Comparison of ENCODE assay signal across 10 mouse cellular contexts in genomic region chr14:76011062-76011457, GRCm38 (mm10). TPM values are rescaled to one million over a fixed set of nuclear protein-coding genes. Genes with fewer than 3 reads are reported as not detected.
A peak's percentile ranks its signal among the peaks of the same experiment; 100 is the strongest.
DNase-seq lines count a peak whose midpoint lies in the region; ATAC-seq and TF ChIP-seq lines count a peak whose summit lies in the region.
"Had no signal": no experiment of that assay in that cellular context is flagged by ENCODE, and none has a peak within 500 bp of the region (broad histone marks: within the 10 kb centered on the region; RNA-seq: fewer than 3 reads in every experiment).

No protein-coding gene starts in this region.

- no peaks in the 10 kb centered on the region for H3K27me3 ChIP-seq in heart, embryonic 12.5 days (replicated peaks)
- H3K27me3 ChIP-seq in E14TG2a.4 (ENCODE audit: insufficient read depth, low read length): peaks cover 47% of the 10 kb centered on the region
- no peaks in the 10 kb centered on the region for H3K27me3 ChIP-seq in forebrain, embryonic 15.5 days
- H3K27me3 ChIP-seq in liver, embryonic 16.5 days (ENCODE audit: control insufficient read depth, insufficient read depth, low read depth, low read length): no peaks in the 10 kb centered on the region

- intact Hi-C loops in heart, postnatal 36 days (cut with DNase I): loop anchor here (5.0 to 10.0 kb wide), 3 partner anchors 101 to 464 kb away; partner anchors contain the start of genes Gpalpp1 and Nufip1

- peaks cover 5% of the 10 kb centered on the region; the same call in 1 of the 2 replicates for H3K36me3 ChIP-seq in heart, embryonic 12.5 days
- peaks cover 9% of the 10 kb centered on the region for H3K36me3 ChIP-seq in E14TG2a.4 (ENCODE audit: insufficient read depth, low read length)
- H3K36me3 ChIP-seq in forebrain, embryonic 15.5 days: no peaks in the 10 kb centered on the region
- H3K36me3 ChIP-seq in liver, embryonic 16.5 days (ENCODE audit: control insufficient read depth, insufficient read depth): no peaks in the 10 kb centered on the region

- ATAC-seq in heart, embryonic 12.5 days (ENCODE audit: insufficient number of reproducible peaks, low FRiP score): peak; percentile 19; the same call in 1 of the 2 replicates
- ATAC-seq in forebrain, embryonic 15.5 days (replicated peaks): peak; percentile 49; the same call in 1 of the 2 replicates
- no peak for ATAC-seq in liver, embryonic 16.5 days (ENCODE audit: low read depth)

- 34% methylated on average over 7 of the region's 7 CpGs for WGBS in heart, embryonic 12.5 days
- WGBS in forebrain, embryonic 15.5 days: 26% methylated on average over 7 of the region's 7 CpGs
- 26% methylated on average over 7 of the region's 7 CpGs for WGBS in liver, embryonic 16.5 days (ENCODE audit: insufficient replicate concordance)

- H3K4me2 ChIP-seq in heart, embryonic 12.5 days: peak overlapping the region; percentile 87
- peak overlapping the region; percentile 62 for H3K4me2 ChIP-seq in forebrain, embryonic 15.5 days (replicated peaks)
- H3K4me2 ChIP-seq in liver, embryonic 16.5 days (ENCODE audit: low read depth, low read length): peak overlapping the region; percentile 80

- TF ChIP-seq CTCF in E14TG2a.4 (conservative IDR thresholded peaks at IDR 0.05; ENCODE audit: low read length): no peak

- peaks cover 16% of the 10 kb centered on the region for H3K4me1 ChIP-seq in heart, embryonic 12.5 days (replicated peaks)
- peaks cover 23% of the 10 kb centered on the region for H3K4me1 ChIP-seq in E14TG2a.4 (replicated peaks; ENCODE audit: low read depth, low read length)
- peaks cover 31% of the 10 kb centered on the region for H3K4me1 ChIP-seq in forebrain, embryonic 15.5 days
- peaks cover 15% of the 10 kb centered on the region for H3K4me1 ChIP-seq in liver, embryonic 16.5 days (ENCODE audit: control insufficient read depth, low read depth, low read length)

- no peak for DNase-seq in heart, postnatal 36 days
- no peak for DNase-seq in left cerebral cortex, adult 9 months (ENCODE audit: low spot score in 2 of 2)
- DNase-seq in frontal cortex, postnatal 10 days (ENCODE audit: low spot score in 2 of 2): no peak
- no peak for DNase-seq in frontal cortex, postnatal 36 days (ENCODE audit: low spot score in 2 of 2)

- H3K4me3 ChIP-seq in heart, embryonic 12.5 days: peak overlapping the region; percentile 95
- peak overlapping the region; percentile 89 for H3K4me3 ChIP-seq in E14TG2a.4 (replicated peaks; ENCODE audit: low read length)
- peak overlapping the region; percentile 97 for H3K4me3 ChIP-seq in forebrain, embryonic 15.5 days
- peak overlapping the region; percentile 88 for H3K4me3 ChIP-seq in liver, embryonic 16.5 days (ENCODE audit: low read depth, low read length)

- H3K27ac ChIP-seq in heart, embryonic 12.5 days (ENCODE audit: poor library complexity, severe bottlenecking): no peak overlapping the region
- H3K27ac ChIP-seq in forebrain, embryonic 15.5 days (replicated peaks): no peak overlapping the region
- H3K27ac ChIP-seq in liver, embryonic 16.5 days (ENCODE audit: low read length): no peak overlapping the region

- no peak overlapping the region for H3K9ac ChIP-seq in heart, embryonic 12.5 days
- H3K9ac ChIP-seq in forebrain, embryonic 15.5 days (replicated peaks): peak overlapping the region; percentile 80; the same call in 1 of the 2 replicates
- H3K9ac ChIP-seq in liver, embryonic 16.5 days (ENCODE audit: low read depth, low read length): peak overlapping the region; percentile 84; the same call in 1 of the 2 replicates

- H3K9me3 ChIP-seq in heart, embryonic 12.5 days (replicated peaks): no peaks in the 10 kb centered on the region
- H3K9me3 ChIP-seq in E14TG2a.4 (ENCODE audit: low read length): no peaks in the 10 kb centered on the region
- no peaks in the 10 kb centered on the region for H3K9me3 ChIP-seq in forebrain, embryonic 15.5 days
- no peaks in the 10 kb centered on the region for H3K9me3 ChIP-seq in liver, embryonic 16.5 days (replicated peaks; ENCODE audit: control insufficient read depth, low read length)

RNA-seq across cellular contexts. Expression of gene Gtf2f2, which starts 0.4 kb away (rescaled TPM):
- 31.3 and 31.5 TPM in 2 replicates for polyA plus RNA-seq in heart, embryonic 12.5 days (2016; fragmentation: Nextera tagmentation; extraction: Ambion mirVana)
- 10 to 100 TPM; 11.9 to 12.7 TPM for total RNA-seq in heart, postnatal 36 days (2021)
- 47.4 and 51.7 TPM in 2 replicates for polyA plus RNA-seq in forebrain, embryonic 15.5 days (2015; fragmentation: Nextera tagmentation; extraction: Ambion mirVana)
- 15.4 and 16.9 TPM in 2 replicates for polyA plus RNA-seq in liver, embryonic 16.5 days (2015; fragmentation: Nextera tagmentation; extraction: Ambion mirVana)

RNA-seq across cellular contexts. Expression of gene Kctd4, which starts 56.3 kb away (rescaled TPM):
- 0.29 and 0.41 TPM in 2 replicates for polyA plus RNA-seq in heart, embryonic 12.5 days (2016; fragmentation: Nextera tagmentation; extraction: Ambion mirVana)
- total RNA-seq in heart, postnatal 36 days (2021): not detected
- 8.2 and 8.6 TPM in 2 replicates for polyA plus RNA-seq in forebrain, embryonic 15.5 days (2015; fragmentation: Nextera tagmentation; extraction: Ambion mirVana)
- polyA plus RNA-seq in liver, embryonic 16.5 days (2015; fragmentation: Nextera tagmentation; extraction: Ambion mirVana): 0.07 and 0.13 TPM in 2 replicates
- total RNA-seq: common myeloid progenitor, adult 5-6 weeks; liver, adult 2 months had no signal
- polyA plus RNA-seq: liver, adult 2 months had no signal
